Mouse (Mus musculus) heart, postnatal 0 days (tissue): ENCODE measurements at regions not wholly inside any gene's neighbourhood (a gene's known extent, or its start where the extent isn't known, plus 50 kb on each side); places are given as distances from the start of the nearest gene placed in this dataset.

ENCODE experiments used
- CTCF ChIP-seq: IDR thresholded peaks from 2 replicates; pipeline ENCODE4 v1.5.1; 2016; ENCODE audit warnings: antibody characterized with exemption, control low read depth, low read depth
- EP300 ChIP-seq: IDR thresholded peaks from 2 replicates; pipeline ENCODE4 v1.6.1; 2016; ENCODE audit warnings: antibody characterized with exemption, low read depth

DNA sequence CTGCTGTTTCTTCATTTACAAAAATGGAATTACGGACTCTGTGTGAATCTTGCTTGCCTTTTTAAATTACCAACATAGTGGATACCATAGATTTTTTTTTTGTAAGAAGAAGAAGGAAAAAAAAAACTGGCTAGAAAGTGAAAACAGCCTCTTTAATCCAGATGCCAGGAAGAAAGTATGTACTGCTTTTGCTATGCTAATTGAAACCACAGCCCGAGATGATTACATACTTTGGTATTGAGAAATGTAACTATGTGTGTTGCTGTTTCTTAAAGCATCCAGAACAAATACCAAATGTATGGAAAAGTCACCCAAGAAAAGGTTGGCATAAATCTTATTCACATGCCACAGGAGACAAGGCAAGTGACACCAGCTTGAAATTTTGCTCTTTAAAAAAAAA is 93.2 kb upstream of the Nfe2l3 start:
- TF ChIP-seq CTCF: no peak
- no peak for TF ChIP-seq EP300
